Mouse (Mus musculus): ENCODE results near the gene Abca8b. TPM values are rescaled to one million over a fixed set of nuclear protein-coding genes. Genes with fewer than 3 reads are reported as not detected.

The Abca8b gene
- polyA plus RNA-seq, 1 experiment = 4.3 TPM

- TF ChIP-seq CTCF (IDR thresholded peaks at IDR 0.05; ENCODE audit: insufficient read depth, low read length) (no peak), POLR2A (IDR thresholded peaks at IDR 0.05; ENCODE audit: borderline replicate concordance, extremely low read depth, low read depth, low read length) (no peak)
- 41% methylated on average over 4 of the region's 4 CpGs for WGBS
- DNase-seq = no peak
- Histone ChIP-seq H3K4me1 (ENCODE audit: control insufficient read depth, insufficient read depth, low read length) (no peaks in the 10 kb centered on the region), H3K4me3 (replicated peaks; ENCODE audit: extremely low read depth, low read depth, low read length) (no peak overlapping the region)
Measured at GRCm38 (mm10) chr11:109884801-109885200, 110.8 kb downstream of the Abca8b start.

- DNase-seq = no peak
- no peaks in the 10 kb centered on the region for H3K4me1 ChIP-seq (ENCODE audit: control insufficient read depth, insufficient read depth, low read length)
- WGBS = 34% methylated on average over 3 of the region's 3 CpGs
- no peak overlapping the region for H3K4me3 ChIP-seq (replicated peaks; ENCODE audit: extremely low read depth, low read depth, low read length)
- TF ChIP-seq CTCF (IDR thresholded peaks at IDR 0.05; ENCODE audit: insufficient read depth, low read length) (no peak), POLR2A (IDR thresholded peaks at IDR 0.05; ENCODE audit: borderline replicate concordance, extremely low read depth, low read depth, low read length) (no peak)
Measured at GRCm38 (mm10) chr11:109884126-109884525, 111.5 kb downstream of the Abca8b start.

Other genes with a start within 250 kb of the Abca8b start
- 0.12 and 0.26 TPM in 2 replicates for gene 1700012B07Rik, start 167.8 kb downstream of the Abca8b start, polyA plus RNA-seq (2012; rRNA removed)
- gene Abca8a, start 100.1 kb upstream of the Abca8b start, polyA plus RNA-seq (2012; rRNA removed) = 16.5 and 23.0 TPM in 2 replicates
- gene Abca9, start 172.4 kb upstream of the Abca8b start, polyA plus RNA-seq (2012; rRNA removed) = 1.3 and 2.2 TPM in 2 replicates